Mouse (Mus musculus) layer of hippocampus, postnatal 25 days (tissue): ENCODE results near the gene Atxn2l. TPM values are rescaled to one million over a fixed set of nuclear protein-coding genes. Genes with fewer than 3 reads are reported as not detected.

Experiments used
- DNase-seq, 2 experiments: peaks; one replicate each; pipeline ENCODE4 v3.0.0; 2022; ENCODE audit warnings: mixed read lengths in 2 of 2, low spot score in 1 of 2; ENCODE audit errors: extremely low spot score in 1 of 2
- total RNA-seq, 2 experiments: library from RNA; stranded (reverse); gene quantifications; 2 replicates each; pipeline ENCODE4 v1.2.3; 2021

Gene Atxn2l
- total RNA-seq, 2 experiments from 2014 or later = 101 to 134 TPM

DNA sequence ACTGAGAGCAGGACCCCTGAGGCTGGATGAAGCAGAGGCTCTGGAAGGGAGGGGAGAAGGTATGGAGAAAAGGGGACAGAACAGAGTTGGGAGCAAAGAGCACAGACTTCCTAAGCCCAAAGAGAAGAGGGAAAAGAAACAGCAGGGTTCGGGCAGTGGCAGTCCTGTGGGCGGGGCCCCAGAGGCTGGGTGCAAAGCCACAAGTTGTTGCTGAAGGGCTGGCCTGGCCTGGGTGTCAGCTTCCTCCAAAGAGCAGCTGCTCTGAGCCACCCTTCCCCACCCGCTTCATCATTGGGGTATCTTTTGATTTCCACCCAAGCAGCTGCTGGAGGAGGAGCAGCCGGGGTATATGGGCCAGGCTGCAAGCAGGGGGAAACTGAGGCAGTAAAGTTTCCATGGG lies 39.1 kb downstream of the Atxn2l start:
- DNase-seq = no peak

DNA sequence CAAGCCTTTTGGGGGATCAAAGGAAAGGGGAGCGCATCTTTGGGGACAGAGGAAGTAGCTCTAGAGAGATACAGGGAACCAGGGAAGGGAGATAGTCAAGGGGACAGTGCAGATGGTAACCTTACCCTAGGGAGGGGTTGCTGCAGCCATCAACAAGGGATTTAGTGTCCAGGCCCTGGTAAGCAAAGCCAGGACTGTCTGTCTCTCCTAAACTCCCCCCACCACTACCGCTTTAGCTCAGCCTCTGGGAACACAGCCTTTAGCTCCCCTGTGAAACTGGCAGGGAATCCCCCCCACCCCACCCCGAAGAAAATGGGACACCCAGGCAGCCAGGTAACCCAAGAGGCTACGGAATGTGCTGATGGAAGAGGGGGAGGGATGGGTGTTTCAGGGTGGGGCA lies 39.7 kb downstream of the Atxn2l start:
- no peak for DNase-seq

DNA sequence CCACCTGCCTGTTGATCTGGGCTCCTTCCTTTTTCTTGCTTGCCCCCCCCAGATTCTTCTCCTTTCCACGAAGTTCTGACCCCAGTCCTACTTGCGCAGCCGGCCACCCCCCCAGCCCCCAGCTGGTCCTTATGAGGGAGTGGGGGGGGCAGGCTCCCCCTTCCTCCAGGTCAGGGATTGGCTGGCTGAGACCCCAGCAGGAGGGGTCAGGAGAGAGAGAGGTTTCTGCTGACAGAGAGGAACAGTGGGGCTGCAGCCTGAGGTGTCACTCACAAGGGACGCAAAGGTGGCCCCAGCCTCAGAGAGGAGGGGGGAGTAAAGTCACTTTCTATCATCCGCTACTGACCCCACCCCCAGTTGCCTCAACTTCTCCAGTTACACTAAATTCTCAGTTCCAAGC lies 40.2 kb downstream of the Atxn2l start, which contains the start of gene Atp2a1:
Gene Atp2a1, minus strand, starts transcription at position 105 of the 400 bp plus-strand sequence.
- no peak for DNase-seq

DNA sequence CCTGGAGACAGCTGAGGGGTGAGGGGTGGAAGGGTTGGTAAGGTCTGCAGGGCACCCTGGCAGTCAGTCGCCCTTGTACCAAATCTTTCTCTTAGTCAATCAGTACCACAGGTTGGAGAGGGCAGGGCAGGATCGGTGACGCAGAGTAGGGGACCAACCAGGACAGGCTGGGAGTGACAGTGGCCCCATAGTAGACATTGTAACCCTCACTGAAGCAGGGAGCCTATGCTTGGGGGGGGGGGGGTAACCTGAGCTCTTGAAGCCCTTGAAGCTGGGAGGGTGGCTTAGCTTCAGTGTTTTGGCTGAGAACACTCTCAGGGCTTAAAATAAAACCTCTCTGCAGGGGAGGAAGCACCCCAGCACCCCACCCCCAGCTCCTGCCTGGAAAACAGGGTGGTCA lies 41.6 kb downstream of the Atxn2l start:
- DNase-seq = no peak

DNA sequence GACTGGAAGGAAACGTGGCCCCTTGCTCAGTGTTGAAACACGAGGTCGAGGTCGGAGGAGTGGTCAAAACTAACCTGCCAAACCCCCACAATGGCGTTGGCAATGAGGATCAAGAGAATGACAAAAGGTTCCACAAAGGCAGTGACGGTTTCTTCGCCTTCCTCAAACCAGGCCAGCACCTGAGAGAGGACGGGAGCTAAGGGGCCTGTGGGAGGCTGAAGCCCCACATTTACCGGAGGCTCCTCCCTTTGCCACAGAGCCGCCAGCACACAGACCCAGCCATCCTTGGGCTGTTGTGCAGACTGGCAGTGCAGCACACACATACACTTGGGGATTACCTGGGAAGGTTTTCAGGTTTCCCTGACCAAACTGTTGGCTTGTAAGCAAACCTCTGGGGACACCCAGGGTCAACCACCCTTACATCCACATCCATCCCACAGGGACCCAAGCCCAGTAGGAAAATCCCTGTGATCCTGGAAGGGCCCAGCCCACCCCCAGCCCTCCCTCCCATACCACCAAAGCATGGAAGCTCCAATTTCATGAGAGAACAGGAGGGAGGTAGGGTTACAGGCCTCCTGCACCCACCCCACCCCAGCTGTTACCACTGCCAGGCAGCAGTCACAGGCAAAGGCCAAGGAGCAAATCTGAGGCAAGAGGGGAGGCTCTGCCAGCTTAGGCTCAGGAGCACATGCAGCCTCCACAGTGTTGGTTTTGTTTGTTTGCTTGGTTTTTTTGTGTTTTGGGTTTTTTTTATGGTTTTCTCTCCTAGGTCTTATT lies 42.4 kb downstream of the Atxn2l start:
- DNase-seq = no peak

DNA sequence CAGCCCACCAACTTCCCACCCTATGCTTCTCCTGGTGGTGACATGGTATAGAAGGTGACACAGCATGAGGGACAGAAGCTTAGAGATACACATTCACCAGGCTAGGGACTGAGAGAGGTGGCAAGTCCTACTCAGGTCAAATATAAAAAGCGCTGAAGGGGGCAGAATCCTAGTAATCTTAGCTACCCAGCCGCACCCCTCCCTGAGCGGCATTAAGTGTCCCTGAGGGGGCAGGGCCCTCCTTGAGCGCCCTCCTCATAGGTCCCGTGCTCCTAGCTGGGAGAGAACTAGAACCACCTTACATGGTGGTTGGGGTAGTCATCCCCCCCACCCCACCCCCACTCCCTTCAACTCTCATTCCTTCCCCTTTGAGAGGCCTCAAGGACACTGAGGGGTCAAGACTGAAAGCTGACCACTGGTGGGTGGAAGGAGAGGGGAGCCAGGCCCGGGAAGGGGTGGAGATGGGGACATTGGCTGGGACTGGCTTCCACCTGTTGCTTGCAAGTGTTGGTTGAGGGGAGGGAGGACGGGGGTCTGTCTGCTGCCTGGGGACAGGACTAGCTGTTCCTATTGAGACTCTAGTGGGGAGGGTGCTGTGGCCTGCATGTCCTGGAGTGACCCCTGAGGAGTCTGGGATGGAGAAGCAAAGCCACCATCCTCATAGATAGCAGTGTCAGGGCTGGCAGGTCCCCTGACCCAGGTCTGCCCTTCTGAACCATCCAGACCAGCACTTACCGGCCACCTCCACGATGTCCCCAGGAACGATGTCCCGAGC lies 44.2 kb downstream of the Atxn2l start:
- no peak for DNase-seq

DNA sequence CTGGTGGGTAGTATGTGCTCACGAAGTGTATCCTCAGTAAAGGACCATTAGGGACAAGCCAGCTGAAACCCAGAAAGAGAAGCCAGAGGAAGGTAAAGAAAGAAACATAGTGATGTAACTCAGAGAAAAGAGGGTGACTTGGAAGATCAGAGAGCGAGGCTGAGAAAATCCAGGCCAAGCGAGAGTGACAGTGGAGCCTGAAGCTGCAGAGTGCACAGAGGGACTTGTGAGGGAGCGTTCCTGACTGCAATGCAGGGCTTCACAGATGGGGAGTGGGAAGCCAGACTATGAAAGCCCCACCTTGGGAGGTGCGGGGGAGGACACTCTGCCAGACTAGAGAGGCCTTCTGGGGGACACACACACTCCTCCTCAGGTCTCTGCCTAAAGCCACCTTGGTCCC lies 45.0 kb downstream of the Atxn2l start:
- DNase-seq = no peak

DNA sequence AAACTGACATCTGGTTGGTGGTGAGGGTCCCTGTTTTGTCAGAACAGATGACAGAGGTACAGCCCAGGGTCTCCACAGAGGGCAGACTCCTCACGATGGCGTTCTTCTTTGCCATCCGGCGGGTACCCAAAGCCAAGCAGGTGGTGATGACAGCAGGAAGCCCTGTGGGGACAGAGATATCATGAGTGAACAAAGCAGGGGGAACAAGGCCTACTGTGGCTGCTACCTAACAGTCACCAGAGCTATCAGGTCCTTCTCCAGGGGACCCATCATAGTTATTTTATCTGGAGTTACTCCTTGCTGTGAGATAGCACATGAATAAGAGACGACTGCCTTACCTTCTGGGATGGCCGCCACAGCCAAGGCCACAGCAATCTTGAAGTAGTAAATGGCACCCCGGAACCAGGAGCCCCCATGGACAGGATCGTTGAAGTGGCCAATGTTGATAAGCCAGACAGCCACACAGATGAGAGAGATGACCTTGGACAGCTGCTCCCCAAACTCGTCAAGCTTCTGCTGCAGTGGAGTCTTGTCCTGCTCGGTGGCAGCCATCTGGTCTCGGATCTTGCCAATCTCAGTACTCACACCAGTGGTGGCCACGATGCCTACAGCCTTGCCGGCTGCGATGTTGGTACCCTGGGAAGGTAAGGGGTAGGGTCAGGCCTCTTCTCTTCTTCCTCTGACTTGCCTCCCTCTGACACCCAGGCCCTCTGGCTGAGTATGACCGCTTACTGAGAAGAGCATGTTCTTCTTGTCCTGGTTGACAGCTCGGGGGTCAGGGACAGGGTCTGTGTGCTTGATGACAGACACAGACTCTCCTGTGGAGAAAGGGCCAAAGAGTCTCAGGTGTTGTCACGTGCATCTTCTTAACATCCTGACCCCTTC lies 46.6 kb downstream of the Atxn2l start:
- no peak for DNase-seq

DNA sequence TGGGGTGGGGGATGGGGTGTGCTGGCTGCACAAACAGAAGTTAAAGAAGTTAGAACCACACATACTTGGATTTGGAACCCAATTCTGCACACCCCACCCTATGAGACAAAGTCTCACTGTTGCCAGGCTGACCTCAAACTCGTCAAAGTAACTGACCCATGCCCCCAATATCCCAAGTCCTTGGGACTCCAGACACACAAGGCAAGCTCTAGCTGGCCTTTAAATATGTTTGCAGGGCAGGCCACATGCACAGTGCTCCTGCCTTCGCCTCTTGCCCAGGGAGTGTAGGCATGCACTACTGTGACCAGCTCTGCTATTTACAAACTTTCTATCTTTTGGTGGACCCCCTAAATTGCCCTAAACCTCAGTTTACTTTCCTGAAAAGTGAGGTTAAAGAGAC lies 48.0 kb downstream of the Atxn2l start:
- DNase-seq = no peak

DNA sequence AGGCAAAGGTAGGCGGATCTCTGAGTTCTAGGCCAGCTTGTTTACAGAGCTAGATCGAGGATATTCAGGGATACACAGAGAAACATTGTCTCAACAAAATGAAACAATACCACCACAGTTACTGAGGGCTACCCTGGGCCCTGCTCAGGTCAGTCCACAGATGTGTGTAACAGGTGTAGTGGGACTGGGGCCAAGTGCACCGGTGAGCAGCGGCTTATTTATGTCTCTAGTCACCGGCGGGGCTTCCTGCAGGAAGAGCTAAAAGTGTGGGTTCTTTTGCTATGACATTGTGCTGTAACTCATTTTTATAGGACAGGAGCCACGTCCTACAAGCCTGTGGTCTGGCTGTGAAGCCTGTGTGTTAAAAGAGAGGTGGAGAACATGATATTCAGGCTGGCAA lies 49.4 kb downstream of the Atxn2l start:
- DNase-seq = no peak

DNA sequence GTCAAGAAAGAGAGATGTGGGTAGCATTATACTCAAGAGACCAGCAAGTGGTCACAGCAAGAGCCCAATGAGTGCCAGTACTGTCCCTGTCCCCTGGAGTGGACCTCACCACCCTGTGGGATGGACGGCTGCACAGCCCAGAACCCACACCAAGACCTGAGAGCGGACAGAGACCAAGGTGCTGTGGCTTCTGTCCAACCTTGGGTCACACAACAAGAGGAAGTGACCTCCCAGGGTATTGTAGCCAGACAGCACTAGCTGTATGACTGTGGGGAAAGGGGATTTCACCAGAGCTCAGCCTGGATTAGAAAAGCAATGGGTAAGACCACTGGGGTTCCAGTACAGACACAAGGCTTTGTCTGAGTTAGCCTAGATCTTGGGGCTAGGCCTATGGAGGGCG lies 51.0 kb downstream of the Atxn2l start:
- no peak for DNase-seq

DNA sequence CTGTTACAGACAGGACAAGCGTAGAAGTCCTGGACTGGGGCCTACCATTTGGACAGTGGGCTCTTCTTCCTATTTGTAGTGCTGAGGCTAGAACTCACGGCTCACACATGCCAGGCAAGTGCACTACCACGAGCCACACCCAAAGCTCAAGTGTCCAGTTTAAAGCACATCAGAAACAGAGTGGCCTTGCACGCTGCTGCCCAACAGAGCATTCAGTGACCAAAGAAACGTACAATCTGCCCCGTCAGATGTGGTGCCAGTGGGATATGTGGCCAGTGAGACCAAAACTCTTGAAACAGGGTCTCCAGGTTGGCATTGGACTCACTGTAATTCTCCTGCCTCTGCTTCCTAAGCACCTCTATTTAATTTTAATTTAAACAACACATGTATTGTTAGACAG lies 52.6 kb downstream of the Atxn2l start:
- no peak for DNase-seq

DNA sequence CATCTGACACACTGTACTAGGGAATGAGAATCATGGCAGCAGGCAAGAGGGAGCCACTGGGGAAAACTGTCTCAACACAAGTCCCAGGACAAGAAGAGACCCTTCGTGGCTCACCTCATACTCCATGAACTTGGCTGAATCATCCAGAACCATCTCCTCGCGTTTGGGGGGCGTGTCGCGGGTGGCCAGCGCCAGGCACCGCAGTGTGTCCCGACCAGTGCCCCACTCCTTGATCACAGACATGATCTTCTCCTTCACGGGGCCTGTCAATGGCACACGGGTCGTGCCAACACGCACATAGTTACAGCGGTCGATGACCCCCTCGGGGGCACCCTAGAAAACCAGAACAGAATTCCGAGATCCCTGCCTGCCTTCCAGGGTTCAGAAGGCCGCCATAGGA lies 53.2 kb downstream of the Atxn2l start:
- no peak for DNase-seq

DNA sequence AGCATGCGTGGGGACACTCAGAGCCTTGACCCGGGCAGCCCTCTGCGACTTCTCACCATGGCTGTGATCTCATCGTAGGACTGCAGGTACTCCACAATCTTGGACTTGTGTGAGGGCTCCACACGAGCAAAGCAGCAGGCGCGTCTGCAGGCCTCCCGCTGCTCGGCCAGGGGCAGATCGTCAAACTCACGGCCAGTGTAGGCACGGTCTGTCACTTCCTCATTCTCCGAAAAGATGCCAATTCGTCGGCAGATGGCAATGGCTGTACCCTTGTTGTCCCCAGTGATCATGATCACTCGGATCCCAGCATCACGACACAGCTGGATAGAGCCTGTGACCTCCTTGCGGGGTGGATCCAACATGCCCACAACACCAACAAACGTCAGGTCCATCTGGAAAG lies 54.8 kb downstream of the Atxn2l start:
- no peak for DNase-seq

DNA sequence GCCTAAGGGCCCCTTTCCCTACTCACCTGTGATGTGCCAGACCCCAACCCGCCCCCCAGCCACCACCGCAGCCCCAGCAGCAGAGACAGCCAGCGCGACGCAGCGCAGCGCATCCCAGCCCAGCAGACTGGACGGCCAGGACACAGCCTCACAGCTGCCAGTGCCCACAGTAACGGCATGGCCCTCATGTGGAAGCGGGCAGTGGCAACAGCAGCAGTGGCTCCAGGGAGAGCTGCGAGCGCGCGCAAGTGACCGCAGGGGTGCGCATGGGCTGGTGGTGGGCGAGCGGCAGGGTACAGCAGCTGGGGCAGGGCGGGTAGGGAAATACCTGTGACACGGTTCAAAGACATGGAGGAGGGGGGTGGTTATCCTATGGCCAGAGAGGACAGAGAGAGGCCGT lies 57.0 kb downstream of the Atxn2l start:
- DNase-seq = no peak

DNA sequence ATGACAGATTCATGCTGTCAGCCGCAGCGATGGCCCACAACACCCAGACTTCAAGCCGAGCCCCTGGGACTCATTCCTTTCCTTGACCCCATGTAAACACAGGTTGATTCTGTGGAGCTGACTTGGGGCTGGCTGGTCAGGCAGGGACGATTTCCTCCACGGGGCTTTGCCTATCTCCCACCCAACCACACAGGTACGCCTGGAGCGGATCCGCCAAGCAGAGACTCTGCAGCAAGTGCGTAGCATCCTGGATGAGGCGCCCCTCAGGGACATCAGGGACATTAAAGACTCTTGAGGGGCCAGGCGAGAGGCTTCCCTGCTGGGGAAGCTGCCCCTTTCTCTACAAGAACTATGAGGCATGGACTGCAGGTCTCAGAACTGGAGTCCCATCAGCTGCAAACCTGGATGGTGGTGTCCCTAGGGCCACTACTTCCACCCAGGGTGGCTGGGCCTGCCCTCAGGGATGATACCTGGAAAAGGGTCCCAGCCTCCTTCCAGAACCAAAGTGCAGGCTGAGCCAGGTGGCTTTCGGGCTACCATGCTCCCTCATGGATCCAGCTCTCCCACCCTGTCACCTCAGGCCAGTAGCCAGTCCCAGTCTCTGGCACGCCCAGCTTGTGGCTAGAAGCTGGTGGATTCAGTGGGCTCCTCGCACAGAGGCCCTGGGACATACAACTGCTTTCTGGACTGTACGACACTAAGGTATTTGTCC lies 58.0 kb downstream of the Atxn2l start:
- DNase-seq = no peak

DNA sequence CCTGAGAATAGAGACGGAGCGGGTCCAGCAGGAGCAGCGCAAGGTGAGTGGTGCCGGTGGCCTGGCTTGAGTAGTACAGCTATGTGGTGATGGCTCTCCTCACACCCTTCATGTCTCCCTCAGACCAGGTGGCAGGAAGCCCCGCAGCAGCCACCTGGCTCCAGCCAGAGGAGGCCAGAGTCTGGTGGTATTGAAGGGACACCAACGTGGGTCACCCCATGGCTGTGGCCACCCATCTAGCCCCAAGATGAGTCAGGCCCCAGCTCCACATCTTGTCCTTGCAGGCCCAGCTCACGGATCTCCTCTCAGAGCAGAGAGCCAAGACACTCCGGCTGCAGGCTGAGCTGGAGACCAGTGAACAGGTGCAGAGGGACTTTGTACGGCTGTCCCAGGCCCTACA lies 58.7 kb downstream of the Atxn2l start:
- no peak for DNase-seq

DNA sequence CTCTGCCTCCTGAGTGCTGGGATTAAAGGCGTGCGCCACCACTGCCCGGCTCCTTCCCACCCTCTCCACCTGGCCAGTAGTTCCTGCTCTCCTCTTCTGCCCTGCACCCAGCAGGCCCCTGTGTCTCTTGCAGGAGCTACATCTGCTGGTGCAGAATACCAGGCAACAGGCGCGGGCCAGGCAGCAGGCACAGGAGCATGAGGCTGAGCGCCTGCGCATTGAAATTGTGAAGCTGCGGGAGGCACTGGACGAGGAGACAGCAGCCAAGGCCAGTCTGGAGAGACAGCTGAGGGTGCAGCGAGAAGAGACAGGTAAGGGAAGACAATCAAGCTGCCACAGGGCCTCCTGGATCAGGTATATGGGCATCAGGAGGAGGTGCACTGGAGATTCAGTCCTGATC lies 59.2 kb downstream of the Atxn2l start:
- no peak for DNase-seq
